Mouse (Mus musculus) mesoderm, embryonic 11.5 days (tissue): ENCODE measurements around the gene Izumo4.

Experiments
- DNase-seq: peaks from one replicate; pipeline ENCODE4 v3.0.0-alpha.2; 2012; ENCODE audit warnings: low read depth, low spot score

Izumo4 gene

GRCm38 (mm10) chr10:80687850-80688249, 14.1 kb upstream of the Izumo4 start:
- DNase-seq: peak; percentile 66

GRCm38 (mm10) chr10:80692249-80693165, 9.5 kb upstream of the Izumo4 start:
- DNase-seq: no peak

GRCm38 (mm10) chr10:80693401-80694045, 8.5 kb upstream of the Izumo4 start:
- no peak for DNase-seq

GRCm38 (mm10) chr10:80694159-80694938, 7.6 kb upstream of the Izumo4 start:
- DNase-seq: no peak

- DNase-seq: no peak
These were observed 6.8 kb upstream of the Izumo4 start for GRCm38 (mm10) chr10:80695186-80695585.

GRCm38 (mm10) chr10:80695801-80696501, 6.0 kb upstream of the Izumo4 start:
- no peak for DNase-seq

- no peak for DNase-seq
These were observed 5.2 kb upstream of the Izumo4 start for GRCm38 (mm10) chr10:80696502-80697392.

GRCm38 (mm10) chr10:80697393-80697787, 4.6 kb upstream of the Izumo4 start:
- DNase-seq: no peak

- DNase-seq: no peak
These were observed 4.2 kb upstream of the Izumo4 start for GRCm38 (mm10) chr10:80697812-80698211.

- no peak for DNase-seq
These were observed 3.4 kb upstream of the Izumo4 start for GRCm38 (mm10) chr10:80698605-80699004.

- no peak for DNase-seq
These were observed 1.9 kb upstream of the Izumo4 start for GRCm38 (mm10) chr10:80700038-80700504.

GRCm38 (mm10) chr10:80700732-80701131, 1.3 kb upstream of the Izumo4 start:
- no peak for DNase-seq

GRCm38 (mm10) chr10:80702536-80703390, 779 bp downstream of the Izumo4 start:
- peak; percentile 94 for DNase-seq

- DNase-seq: no peak
These were observed 1.7 kb downstream of the Izumo4 start for GRCm38 (mm10) chr10:80703643-80704042.

- DNase-seq: no peak
These were observed 2.4 kb downstream of the Izumo4 start for GRCm38 (mm10) chr10:80704418-80704817.

- no peak for DNase-seq
These were observed 3.0 kb downstream of the Izumo4 start for GRCm38 (mm10) chr10:80705033-80705432.

- DNase-seq: no peak
These were observed 3.5 kb downstream of the Izumo4 start for GRCm38 (mm10) chr10:80705479-80705878.

- no peak for DNase-seq
These were observed 8.8 kb downstream of the Izumo4 start for GRCm38 (mm10) chr10:80710834-80711233.

- DNase-seq: no peak
These were observed 15.3 kb downstream of the Izumo4 start for GRCm38 (mm10) chr10:80717281-80717680.
